Mouse (Mus musculus) liver, adult 2 months (tissue): Measurements from ENCODE around the gene Pcdh15.

Source experiments
- CTCF ChIP-seq: fragments of 200-500 bp; IDR thresholded peaks from 2 replicates; pipeline ENCODE4 v1.5.1; 2011; ENCODE audit warnings: low read depth, low read length, control low read depth
- POLR2A ChIP-seq: fragments of 200-500 bp; IDR thresholded peaks from 2 replicates; pipeline ENCODE4 v1.6.1; 2011; ENCODE audit warnings: low read length, control low read depth; ENCODE audit not compliant: insufficient read depth; ENCODE audit errors: extremely low read depth

DNA sequence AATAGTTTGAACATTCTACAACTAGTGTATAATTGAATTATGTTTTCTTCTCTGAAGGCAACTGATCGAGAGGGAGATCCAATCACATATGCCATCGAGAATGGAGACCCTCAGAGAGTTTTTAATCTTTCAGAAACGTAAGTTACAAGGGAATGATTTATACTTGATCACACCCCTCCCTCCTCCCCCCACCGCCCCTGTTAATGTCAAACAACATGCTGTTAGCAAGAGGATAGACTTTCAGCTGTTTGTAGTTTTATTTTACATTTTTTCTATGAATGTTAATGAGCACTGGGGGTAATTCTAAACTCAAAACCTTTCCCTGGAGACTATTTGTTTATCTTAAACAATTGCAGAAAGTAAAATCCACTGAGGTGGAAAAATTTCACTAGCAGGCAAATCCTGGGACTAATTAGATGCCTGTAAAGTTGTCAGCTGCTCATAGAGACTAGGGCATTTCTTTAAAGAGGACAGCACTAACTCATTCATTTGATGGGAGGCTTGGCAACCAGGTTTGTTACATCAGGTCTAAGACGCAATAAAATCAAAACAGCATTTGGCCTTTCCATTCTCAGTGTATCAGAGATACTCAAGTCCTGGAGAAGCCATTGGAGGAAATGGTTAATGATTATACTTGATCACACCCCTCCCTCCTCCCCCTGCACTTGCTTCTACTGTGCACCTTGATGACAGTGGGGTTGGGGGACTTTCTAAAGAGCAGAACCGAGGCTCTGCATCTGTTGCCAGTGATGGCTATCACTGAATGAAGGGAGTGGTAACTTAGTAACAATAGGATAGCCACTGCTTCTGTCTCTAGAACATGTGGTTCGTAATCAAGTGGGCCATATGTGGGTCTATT lies 1280.4 kb downstream of the Pcdh15 start:
- TF ChIP-seq CTCF (no peak), POLR2A (no peak)
